Mouse (Mus musculus): ENCODE measurements around the gene Ifitm5.

DNA sequence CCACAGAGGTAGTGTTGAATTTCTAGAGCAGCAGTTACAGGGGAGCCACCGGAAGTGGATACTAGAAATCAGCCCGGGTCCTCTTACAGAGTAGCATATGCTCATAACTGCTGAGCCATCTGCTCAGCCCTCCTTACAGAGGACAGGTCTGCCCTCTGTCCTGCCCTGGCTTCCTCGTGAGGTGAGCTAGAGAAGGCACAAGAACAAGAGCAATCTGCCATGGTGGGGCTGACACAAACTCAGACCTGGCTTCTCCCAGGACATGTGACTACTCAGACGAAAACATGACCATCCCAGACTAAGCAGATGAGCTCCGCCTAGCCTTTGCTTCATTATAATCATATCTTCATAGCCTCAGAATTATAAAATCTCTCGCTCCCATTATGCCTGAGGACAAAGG is 1.7 kb upstream of the Ifitm5 start:
- TF ChIP-seq EP300 (optimal IDR thresholded peaks at IDR 0.05), result no peak
- TF ChIP-seq CTCF (IDR thresholded peaks at IDR 0.05; ENCODE audit: low read depth), result no peak

Measured in stomach, postnatal 0 days (tissue).